Mouse (Mus musculus) midbrain, embryonic 13.5 days (tissue): ENCODE data around the gene Rnf44. TPM values are rescaled to one million over a fixed set of nuclear protein-coding genes. Genes with fewer than 3 reads are reported as not detected.

ENCODE experiments used
- ATAC-seq: fragments of 200-750 bp; cut with Nextera tagmentation; 2 replicates; pipeline ENCODE4 v1.8.0; 2017; ENCODE audit warnings: mild to moderate bottlenecking, moderate TSS enrichment, moderate library complexity
- H3K27ac ChIP-seq: fragments of 300-500 bp; sonication (generic); 2 replicates; pipeline ENCODE4 v1.5.1; 2015; ENCODE audit warnings: inconsistent platforms, mild to moderate bottlenecking, moderate library complexity
- H3K27me3 ChIP-seq: fragments of 300-500 bp; sonication (generic); 2 replicates; pipeline ENCODE4 v1.6.1; 2015; ENCODE audit warnings: mild to moderate bottlenecking, inconsistent platforms
- H3K36me3 ChIP-seq: fragments of 300-500 bp; sonication (generic); 2 replicates; pipeline ENCODE4 v1.6.1; 2015; ENCODE audit warnings: mild to moderate bottlenecking, inconsistent platforms
- H3K4me1 ChIP-seq: fragments of 300-500 bp; sonication (generic); replicated peaks from 2 replicates; pipeline ENCODE4 v1.6.1; 2015; ENCODE audit warnings: inconsistent platforms
- H3K4me2 ChIP-seq: fragments of 300-500 bp; sonication (generic); replicated peaks from 2 replicates; pipeline ENCODE4 v1.6.1; 2015; ENCODE audit warnings: moderate library complexity, mild to moderate bottlenecking, inconsistent platforms
- H3K4me3 ChIP-seq: fragments of 300-500 bp; sonication (generic); replicated peaks from 2 replicates; pipeline ENCODE4 v1.5.1; 2015; ENCODE audit warnings: mild to moderate bottlenecking, inconsistent platforms
- H3K9ac ChIP-seq: fragments of 300-500 bp; sonication (generic); replicated peaks from 2 replicates; pipeline ENCODE4 v1.6.1; 2015; ENCODE audit warnings: mild to moderate bottlenecking, inconsistent platforms
- H3K9me3 ChIP-seq: fragments of 300-500 bp; sonication (generic); 2 replicates; pipeline ENCODE4 v1.6.1; 2016; ENCODE audit warnings: mild to moderate bottlenecking, inconsistent platforms
- WGBS: fragments of 180-500 bp; shearing (Covaris S2); methylation state at CpG from one replicate; pipeline ENCODE4 v1.1.7; 2015; 5-methylcytosine and 5-hydroxymethylcytosine counted together
- polyA plus RNA-seq: library from polyadenylated mRNA; unstranded; fragments of >200 nt; fragmentation: Nextera tagmentation; extraction: Ambion mirVana; gene quantifications from 2 replicates; pipeline ENCODE4 v1.2.1, GENCODE M21; 2015

Rnf44 gene
- polyA plus RNA-seq, 1 experiment from 2014 or later, result 109 TPM

GRCm38 (mm10) chr13:54684140-54684896 lies 9.4 kb downstream of the Rnf44 start:
- 72% methylated on average over 3 of the region's 3 CpGs for WGBS
- Histone ChIP-seq H3K27ac (no peak overlapping the region), H3K4me1 (peaks cover 39% of the 10 kb centered on the region), H3K9ac (peak overlapping the region; percentile 99; the same call in 1 of the 2 replicates), H3K27me3 (no peaks in the 10 kb centered on the region), H3K9me3 (no peaks in the 10 kb centered on the region), H3K36me3 (peaks cover 48% of the 10 kb centered on the region), H3K4me2 (peak overlapping the region; percentile 95), H3K4me3 (peak overlapping the region; percentile 95)
- ATAC-seq, result no peak

GRCm38 (mm10) chr13:54683301-54683700 lies 10.4 kb downstream of the Rnf44 start:
- ATAC-seq, result no peak
- 97% methylated on average over 3 of the region's 3 CpGs for WGBS
- no peak overlapping the region for H3K9ac ChIP-seq
- no peaks in the 10 kb centered on the region for H3K27me3 ChIP-seq
- H3K4me3 ChIP-seq, result no peak overlapping the region
- H3K27ac ChIP-seq, result no peak overlapping the region
- H3K36me3 ChIP-seq, result peaks cover 57% of the 10 kb centered on the region
- no peaks in the 10 kb centered on the region for H3K9me3 ChIP-seq
- H3K4me2 ChIP-seq, result no peak overlapping the region
- peaks cover 29% of the 10 kb centered on the region for H3K4me1 ChIP-seq

DNA sequence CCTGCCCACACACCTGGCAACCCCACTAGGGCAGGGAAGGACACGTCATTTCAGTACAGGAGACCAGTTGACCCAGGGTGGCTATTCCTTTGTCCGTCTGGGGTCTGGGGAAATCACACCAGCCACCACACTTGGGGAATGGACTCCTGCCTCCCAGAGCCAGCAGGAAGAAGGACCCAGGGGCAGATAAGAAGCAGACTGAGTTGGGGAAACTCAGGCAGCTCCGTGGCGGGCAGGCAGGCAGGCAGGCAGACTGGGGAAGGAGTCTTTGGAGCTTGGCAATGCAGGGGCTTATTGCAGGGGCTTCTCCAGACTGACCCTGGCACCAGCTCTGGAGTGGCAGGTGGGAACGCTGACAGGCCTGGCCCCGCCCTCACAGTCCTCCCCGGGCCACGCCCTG lies 12.4 kb downstream of the Rnf44 start:
- ATAC-seq, result no peak
- 90% methylated on average over 8 of the region's 8 CpGs for WGBS
- Histone ChIP-seq H3K4me3 (no peak overlapping the region), H3K9ac (no peak overlapping the region), H3K27ac (no peak overlapping the region), H3K4me2 (no peak overlapping the region), H3K4me1 (peaks cover 25% of the 10 kb centered on the region), H3K9me3 (no peaks in the 10 kb centered on the region), H3K36me3 (peaks cover 58% of the 10 kb centered on the region), H3K27me3 (no peaks in the 10 kb centered on the region)

DNA sequence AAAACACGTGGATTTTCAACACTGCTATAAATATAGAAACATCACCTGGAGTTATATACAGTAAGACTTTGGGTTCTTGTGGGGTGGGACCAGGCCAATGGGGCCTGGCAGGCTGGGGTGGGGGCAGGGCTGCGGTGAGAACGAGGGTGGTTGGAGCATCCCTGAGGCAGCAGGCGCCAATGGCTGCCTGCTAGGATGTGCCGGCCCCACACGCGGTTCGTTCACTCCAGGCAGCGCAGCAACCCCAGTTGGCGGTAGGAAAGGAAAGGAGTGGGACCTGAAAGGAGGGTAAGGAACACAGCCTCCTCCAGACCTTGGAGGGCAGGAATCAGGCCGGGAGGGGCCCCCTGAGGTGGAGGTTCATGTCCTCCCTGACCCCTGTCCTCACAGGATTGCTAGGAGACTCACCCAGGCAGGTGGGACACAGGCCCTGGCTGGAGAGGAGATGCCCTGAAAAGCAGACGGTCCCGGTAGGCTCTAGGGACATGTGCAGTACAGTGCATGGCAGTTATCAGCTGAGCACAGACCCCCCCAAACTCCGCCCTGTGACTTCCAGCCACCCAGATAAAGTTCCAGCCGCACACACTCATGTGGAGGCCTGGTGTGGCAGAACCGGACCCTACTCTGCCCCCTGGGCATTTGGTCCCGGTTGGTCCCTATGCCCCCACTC lies 13.4 kb downstream of the Rnf44 start:
- 83% methylated on average over 17 of the region's 17 CpGs for WGBS
- Histone ChIP-seq H3K9ac (no peak overlapping the region), H3K27me3 (no peaks in the 10 kb centered on the region), H3K4me2 (no peak overlapping the region), H3K9me3 (no peaks in the 10 kb centered on the region), H3K36me3 (peaks cover 58% of the 10 kb centered on the region), H3K4me1 (peaks cover 16% of the 10 kb centered on the region), H3K4me3 (no peak overlapping the region), H3K27ac (no peak overlapping the region)
- ATAC-seq, result no peak

- no peak overlapping the region for H3K27ac ChIP-seq
- H3K9me3 ChIP-seq, result no peaks in the 10 kb centered on the region
- no peak overlapping the region for H3K4me3 ChIP-seq
- no peak overlapping the region for H3K4me2 ChIP-seq
- 79% methylated on average over 4 of the region's 4 CpGs for WGBS
- ATAC-seq, result no peak
- H3K36me3 ChIP-seq, result peaks cover 48% of the 10 kb centered on the region
- no peaks in the 10 kb centered on the region for H3K4me1 ChIP-seq
- H3K9ac ChIP-seq, result no peak overlapping the region
- no peaks in the 10 kb centered on the region for H3K27me3 ChIP-seq
Observed at GRCm38 (mm10) chr13:54678263-54678662, 15.4 kb downstream of the Rnf44 start.

DNA sequence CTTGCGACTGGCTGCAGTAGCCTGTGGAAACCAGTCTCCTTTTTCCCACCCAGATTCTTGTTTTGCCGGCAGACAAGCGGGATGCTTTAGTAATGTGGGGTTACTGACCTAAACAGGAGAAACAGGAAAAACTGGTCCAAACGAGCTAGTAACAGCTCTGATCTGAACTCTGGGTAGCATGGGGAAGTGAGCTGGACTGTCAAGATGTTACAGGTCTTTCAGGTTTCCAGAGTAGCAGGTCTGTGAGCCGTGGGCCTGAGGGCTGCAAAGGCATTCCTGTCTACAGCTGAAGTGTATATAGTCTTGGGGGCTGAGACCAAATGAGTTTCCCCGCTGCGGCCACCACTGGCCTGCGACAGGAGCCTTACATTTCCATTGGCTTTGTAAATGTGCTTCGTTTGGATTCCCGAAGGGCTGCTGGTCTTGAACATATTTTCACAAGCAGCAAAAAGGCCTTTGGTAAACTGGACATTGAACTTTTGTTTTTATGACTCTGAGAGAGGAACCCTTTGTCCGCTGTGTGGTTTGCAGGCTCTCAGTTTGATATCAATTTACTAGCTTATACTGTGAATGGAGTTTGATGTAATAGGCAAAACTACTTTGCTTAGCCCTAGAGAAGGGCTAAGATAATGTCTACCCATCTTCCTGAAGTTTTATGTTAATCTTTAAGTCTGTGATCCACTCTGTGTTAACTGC lies 17.7 kb downstream of the Rnf44 start:
- Histone ChIP-seq H3K27me3 (no peaks in the 10 kb centered on the region), H3K9me3 (no peaks in the 10 kb centered on the region), H3K4me1 (no peaks in the 10 kb centered on the region), H3K4me2 (no peak overlapping the region), H3K27ac (no peak overlapping the region), H3K4me3 (no peak overlapping the region), H3K36me3 (peaks cover 26% of the 10 kb centered on the region), H3K9ac (no peak overlapping the region)
- 71% methylated on average over 11 of the region's 11 CpGs for WGBS
- no peak for ATAC-seq

DNA sequence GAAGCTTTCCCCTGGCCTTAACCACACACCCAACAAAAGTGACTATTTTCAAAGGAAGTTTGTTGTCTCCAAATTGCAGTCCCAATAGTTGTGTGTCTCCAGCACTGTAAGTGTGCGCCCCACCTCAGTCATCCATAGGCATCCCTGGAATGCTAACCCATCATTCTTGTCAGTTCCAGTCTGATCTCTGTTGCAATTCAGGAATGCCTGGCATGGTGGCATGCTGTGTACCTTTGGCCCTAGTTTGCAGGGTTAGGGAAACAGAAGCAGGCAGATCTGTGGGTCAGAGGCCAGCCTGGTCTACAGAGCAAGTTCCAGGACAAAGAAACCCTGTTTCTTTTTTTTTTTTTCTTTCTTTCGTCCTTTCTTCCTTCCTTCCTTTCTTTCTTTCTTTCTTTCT lies 23.2 kb downstream of the Rnf44 start:
- ATAC-seq, result no peak
- Histone ChIP-seq H3K27me3 (no peaks in the 10 kb centered on the region), H3K9me3 (no peaks in the 10 kb centered on the region), H3K36me3 (peaks cover 9% of the 10 kb centered on the region), H3K9ac (no peak overlapping the region), H3K4me1 (no peaks in the 10 kb centered on the region), H3K4me3 (no peak overlapping the region), H3K4me2 (no peak overlapping the region), H3K27ac (no peak overlapping the region)
- WGBS, result 89% methylated on average over 2 of the region's 2 CpGs

DNA sequence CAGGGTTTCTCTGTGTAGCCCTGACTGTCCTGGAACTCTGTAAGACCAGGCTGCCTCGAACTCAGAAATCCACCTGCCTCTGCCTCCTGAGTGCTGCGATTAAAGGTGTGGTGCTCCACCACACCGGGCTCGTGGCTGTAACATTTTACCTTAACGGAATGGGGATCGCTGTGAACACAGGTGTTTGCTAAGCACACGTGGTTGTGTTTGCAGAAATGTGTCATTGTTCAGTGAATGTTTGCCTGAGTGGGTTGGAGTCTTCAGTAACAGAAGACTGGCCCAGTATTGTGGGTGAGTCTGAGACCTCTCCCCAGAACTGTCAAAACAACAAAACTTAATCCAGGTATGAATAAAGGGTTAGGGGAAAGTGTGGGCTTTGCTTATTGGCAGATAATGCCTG lies 28.6 kb downstream of the Rnf44 start:
- ATAC-seq, result no peak
- H3K4me2 ChIP-seq, result no peak overlapping the region
- H3K9ac ChIP-seq, result no peak overlapping the region
- no peak overlapping the region for H3K27ac ChIP-seq
- WGBS, result 95% methylated on average over 7 of the region's 7 CpGs
- no peaks in the 10 kb centered on the region for H3K9me3 ChIP-seq
- H3K4me1 ChIP-seq, result no peaks in the 10 kb centered on the region
- no peak overlapping the region for H3K4me3 ChIP-seq
- peaks cover 56% of the 10 kb centered on the region for H3K36me3 ChIP-seq
- no peaks in the 10 kb centered on the region for H3K27me3 ChIP-seq

DNA sequence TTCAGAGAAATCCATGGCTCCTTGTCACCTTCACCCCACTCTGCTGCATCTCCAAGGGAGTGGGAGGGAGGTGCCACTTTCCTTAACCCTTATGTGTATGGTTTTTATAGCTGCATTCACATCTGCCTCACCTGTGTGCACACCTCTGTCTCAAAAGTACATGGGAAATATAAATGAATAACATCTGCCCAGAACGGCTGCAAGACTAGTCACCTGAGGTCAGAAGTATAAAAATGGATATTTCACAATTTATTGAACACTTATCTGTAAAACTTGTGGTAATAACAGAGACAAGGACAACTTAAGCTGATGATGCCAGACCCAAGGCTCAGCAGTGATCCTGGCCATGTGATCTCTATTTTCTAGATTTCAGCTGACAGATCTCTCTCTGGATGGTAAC lies 29.2 kb downstream of the Rnf44 start:
- no peak overlapping the region for H3K4me3 ChIP-seq
- H3K27ac ChIP-seq, result no peak overlapping the region
- H3K4me2 ChIP-seq, result no peak overlapping the region
- ATAC-seq, result no peak
- H3K9ac ChIP-seq, result no peak overlapping the region
- no peaks in the 10 kb centered on the region for H3K9me3 ChIP-seq
- H3K4me1 ChIP-seq, result no peaks in the 10 kb centered on the region
- no peaks in the 10 kb centered on the region for H3K27me3 ChIP-seq
- peaks cover 62% of the 10 kb centered on the region for H3K36me3 ChIP-seq
- 95% methylated on average over 1 of the region's 1 CpGs for WGBS

DNA sequence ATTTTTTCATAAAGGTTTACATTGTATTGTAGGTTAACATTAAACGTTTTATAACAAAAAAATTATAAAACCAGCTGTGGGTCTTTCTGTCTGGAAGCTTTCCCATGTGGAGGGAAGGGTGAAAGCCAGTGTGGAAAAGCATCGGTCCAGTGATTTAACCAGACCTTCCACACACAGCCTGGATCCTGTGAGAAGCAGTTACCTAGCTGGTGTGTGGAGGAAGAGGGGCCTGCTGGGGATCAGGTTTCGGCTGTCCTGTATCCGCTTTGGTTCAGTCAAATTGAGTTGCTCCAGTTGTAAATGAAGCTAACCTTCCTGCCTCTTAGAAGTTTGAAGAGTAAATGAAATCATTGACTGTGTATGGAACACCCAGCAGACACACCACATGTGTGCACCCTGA lies 29.7 kb downstream of the Rnf44 start:
- H3K9me3 ChIP-seq, result no peaks in the 10 kb centered on the region
- no peaks in the 10 kb centered on the region for H3K4me1 ChIP-seq
- no peaks in the 10 kb centered on the region for H3K27me3 ChIP-seq
- H3K4me2 ChIP-seq, result no peak overlapping the region
- ATAC-seq, result no peak
- H3K36me3 ChIP-seq, result peaks cover 66% of the 10 kb centered on the region
- no peak overlapping the region for H3K27ac ChIP-seq
- H3K9ac ChIP-seq, result no peak overlapping the region
- 87% methylated on average over 4 of the region's 4 CpGs for WGBS
- no peak overlapping the region for H3K4me3 ChIP-seq

GRCm38 (mm10) chr13:54661358-54661757 lies 32.3 kb downstream of the Rnf44 start:
- no peak overlapping the region for H3K27ac ChIP-seq
- 89% methylated on average over 12 of the region's 12 CpGs for WGBS
- no peak for ATAC-seq
- no peak overlapping the region for H3K4me3 ChIP-seq
- peaks cover 87% of the 10 kb centered on the region for H3K36me3 ChIP-seq
- no peaks in the 10 kb centered on the region for H3K4me1 ChIP-seq
- H3K9ac ChIP-seq, result no peak overlapping the region
- no peak overlapping the region for H3K4me2 ChIP-seq
- no peaks in the 10 kb centered on the region for H3K9me3 ChIP-seq
- H3K27me3 ChIP-seq, result no peaks in the 10 kb centered on the region

DNA sequence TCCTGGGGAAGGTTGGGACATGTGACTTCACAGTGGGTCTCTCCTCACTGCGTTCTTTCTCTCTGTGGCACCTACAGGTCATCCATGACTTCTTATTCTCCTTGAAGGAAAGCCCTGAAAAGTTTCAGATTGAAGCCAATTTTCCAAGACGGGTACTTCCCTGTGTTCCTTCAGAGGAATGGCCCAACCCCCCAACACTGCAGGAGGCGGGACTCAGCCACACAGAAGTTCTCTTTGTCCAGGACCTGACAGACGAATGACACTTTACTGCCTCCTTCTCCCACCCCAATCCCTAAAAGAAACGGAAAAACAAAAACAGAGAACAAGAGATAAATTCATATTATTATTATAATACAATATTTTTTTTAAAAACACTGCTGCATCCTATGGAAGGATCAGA lies 32.8 kb downstream of the Rnf44 start:
- Histone ChIP-seq H3K9me3 (no peaks in the 10 kb centered on the region), H3K36me3 (peaks cover 92% of the 10 kb centered on the region), H3K4me3 (no peak overlapping the region), H3K9ac (no peak overlapping the region), H3K27me3 (no peaks in the 10 kb centered on the region), H3K4me1 (no peaks in the 10 kb centered on the region), H3K4me2 (no peak overlapping the region), H3K27ac (no peak overlapping the region)
- ATAC-seq, result no peak
- WGBS, result 75% methylated on average over 5 of the region's 5 CpGs
